Mouse (Mus musculus): ENCODE data around the gene Lcat. TPM values are rescaled to one million over a fixed set of nuclear protein-coding genes. Genes with fewer than 3 reads are reported as not detected.
"Not testable (repeated sequence)": the region's sequence is repeated elsewhere in the genome, so short reads cannot be mapped to it uniquely, and the experiment has no call there.

Gene Lcat
- 1 to 10 TPM; 1.0 to 1.1 TPM for total RNA-seq (2021)

DNA sequence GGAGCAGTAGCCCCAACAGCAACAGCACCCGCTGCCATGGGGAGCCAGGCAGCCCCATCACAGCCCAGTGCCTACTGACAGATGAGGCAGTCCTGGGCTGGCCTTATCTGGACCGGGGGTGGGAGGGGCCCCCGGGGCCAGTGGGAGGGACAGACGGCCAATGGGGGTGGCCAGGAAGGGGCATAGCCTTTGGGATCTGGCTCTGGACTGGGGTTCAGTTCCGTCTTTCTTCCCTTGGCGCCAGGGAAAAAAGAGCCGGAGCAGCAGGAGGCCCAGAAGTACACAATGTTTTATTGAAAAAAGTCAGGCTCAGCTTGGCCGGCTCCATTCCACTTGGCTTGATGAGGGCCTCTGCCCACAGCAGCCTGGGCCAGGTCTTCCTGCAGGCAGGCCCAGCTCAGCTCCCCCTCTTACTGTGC lies at the start of gene Lcat:
TSS of gene Lcat (minus strand) at position 62 of the 419 bp plus-strand sequence.
- peak in 1 of 2 experiments; percentile 5 for DNase-seq
- intact Hi-C loops (cut with DNase I) = no loop called here

GRCm38 (mm10) chr8:105992499-105992898 lies 49.3 kb upstream of the Lcat start:
- DNase-seq = no peak
- intact Hi-C loops (cut with DNase I) = no loop called here

DNA sequence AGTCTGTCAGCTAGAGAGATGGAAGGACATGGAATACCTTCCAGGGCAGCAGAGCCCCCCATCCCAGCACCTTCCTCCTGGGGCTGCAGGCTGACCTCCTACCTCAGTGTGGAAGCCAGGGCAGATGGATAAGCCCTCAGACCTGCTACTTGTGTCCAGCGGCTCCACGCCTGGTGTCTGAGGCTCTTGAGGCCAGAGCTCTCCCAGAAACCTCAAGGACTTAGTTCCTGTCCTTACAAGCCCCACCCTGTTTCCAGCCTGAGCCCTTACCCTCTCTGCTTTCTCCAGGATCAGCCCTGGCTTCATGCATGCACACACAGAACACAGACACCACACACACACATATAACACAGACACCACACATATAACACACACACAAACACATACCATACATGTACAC lies 48.4 kb upstream of the Lcat start:
- intact Hi-C loops (cut with DNase I) = loop anchor here (1.0 to 2.0 kb wide), 3 partner anchors 31 to 123 kb away; no protein-coding TSS in a partner anchor
- no peak for DNase-seq

GRCm38 (mm10) chr8:105990856-105991387 lies 47.7 kb upstream of the Lcat start, which contains the start of gene Dus2:
TSS of gene Dus2 (plus strand) at chr8:105991337.
- DNase-seq = peak; percentile 84 to 85
- intact Hi-C loops (cut with DNase I) = loop anchor here (1.0 to 2.0 kb wide), 3 partner anchors 31 to 124 kb away; no protein-coding TSS in a partner anchor

- intact Hi-C loops (cut with DNase I) = no loop called here
- no peak for DNase-seq
Measured at GRCm38 (mm10) chr8:105988546-105988945, 45.4 kb upstream of the Lcat start.

DNA sequence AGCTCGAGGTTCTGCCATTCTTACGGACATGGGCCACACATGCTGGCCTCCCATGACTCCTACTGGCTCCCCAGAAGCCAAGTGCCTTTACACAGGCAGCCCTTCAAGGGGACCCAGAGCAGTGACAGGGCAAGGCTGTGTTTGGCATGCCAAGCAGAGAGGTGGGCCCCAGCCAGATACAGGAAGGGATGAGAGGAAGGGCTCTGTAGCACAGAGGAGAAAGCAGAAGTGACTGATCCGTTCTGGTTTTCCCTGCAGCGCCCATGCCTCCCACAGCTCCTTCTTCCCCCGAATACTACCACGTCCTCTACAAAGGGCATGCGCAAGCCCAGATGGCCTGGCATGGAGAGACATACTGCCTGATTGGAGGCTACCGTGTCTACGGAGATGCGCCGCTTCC lies 40.2 kb upstream of the Lcat start:
- DNase-seq; intact Hi-C loops (cut with DNase I): not testable (repeated sequence)

DNA sequence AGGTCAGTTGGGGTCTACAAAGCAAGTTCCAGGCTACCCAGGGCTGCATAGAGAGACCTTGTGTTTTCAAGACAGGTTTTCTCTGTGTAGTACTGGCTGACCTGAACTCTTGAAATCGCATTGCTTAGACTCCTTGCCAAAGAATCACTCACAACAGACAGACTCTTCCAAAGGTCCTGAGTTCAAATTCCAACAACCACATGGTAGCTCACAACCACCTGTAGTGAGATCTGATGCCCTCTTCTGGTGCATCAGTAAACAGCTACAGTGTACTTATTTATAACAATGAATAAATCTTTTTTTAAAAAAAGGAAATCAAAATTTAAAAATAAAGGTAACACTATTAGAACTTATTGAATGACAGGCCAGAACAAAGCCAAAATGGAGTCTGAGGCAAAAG lies 38.0 kb upstream of the Lcat start:
- intact Hi-C loops (cut with DNase I) = no loop called here

GRCm38 (mm10) chr8:105979325-105979724 lies 36.1 kb upstream of the Lcat start, which contains the start of gene Dpep3:
TSS of gene Dpep3 (minus strand) at chr8:105979429.
- intact Hi-C loops (cut with DNase I) = no loop called here
- no peak for DNase-seq

More for the DNA sequence above, 38.0 kb upstream of the Lcat start:
- no peak for DNase-seq

DNA sequence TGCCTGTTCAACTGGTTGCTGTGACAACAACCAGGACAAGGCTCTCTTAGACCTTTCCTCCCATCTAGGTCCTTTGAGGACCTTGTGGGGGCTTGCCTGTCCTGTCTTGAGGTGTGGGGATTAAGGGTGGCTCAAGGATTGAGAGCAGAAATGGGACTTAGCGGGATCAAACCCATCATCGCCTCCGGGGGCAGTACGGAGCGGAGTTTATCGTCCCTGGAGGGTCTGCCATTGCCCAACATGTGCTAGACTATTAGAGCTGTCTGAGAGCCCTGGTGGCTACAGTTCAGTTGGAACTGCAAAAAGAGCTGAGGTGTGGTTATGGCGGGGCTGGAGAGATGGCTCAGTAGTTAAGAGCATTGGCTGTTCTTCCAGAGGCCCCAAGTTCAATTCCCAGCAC lies 32.2 kb upstream of the Lcat start:
- no peak for DNase-seq
- intact Hi-C loops (cut with DNase I) = no loop called here

GRCm38 (mm10) chr8:105971019-105971720 lies 28.0 kb upstream of the Lcat start:
- intact Hi-C loops (cut with DNase I) = no loop called here
- no peak for DNase-seq

DNA sequence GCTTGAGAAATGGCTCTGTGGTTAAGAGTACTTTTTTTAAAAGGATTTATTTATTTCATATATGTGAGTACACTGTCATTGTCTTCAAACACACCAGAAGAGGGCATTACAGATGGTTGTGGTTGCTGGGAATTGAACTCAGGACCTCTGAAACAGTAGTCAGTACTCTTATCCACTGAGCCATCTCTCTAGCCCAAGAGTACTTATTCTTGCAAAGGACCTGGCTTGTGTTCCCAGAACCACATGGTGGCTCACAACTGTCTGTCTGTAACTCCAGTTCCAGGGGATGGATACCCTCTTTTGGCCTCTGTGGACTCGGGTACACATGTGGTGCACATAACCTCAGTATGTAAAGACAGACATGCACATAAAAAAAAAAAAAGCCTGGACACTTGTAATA lies 26.2 kb upstream of the Lcat start:
- DNase-seq = no peak
- intact Hi-C loops (cut with DNase I) = no loop called here

- intact Hi-C loops (cut with DNase I) = loop anchor here (2.0 kb wide), 1 partner anchor 66 kb away; the partner anchor contains the start of gene Pskh1
- peak; percentile 20 to 43 for DNase-seq
Measured at GRCm38 (mm10) chr8:105966692-105967311, 23.6 kb upstream of the Lcat start.

GRCm38 (mm10) chr8:105965905-105966341 lies 22.7 kb upstream of the Lcat start, which contains the start of gene Slc12a4:
TSS of gene Slc12a4 (minus strand) at chr8:105966097.
- intact Hi-C loops (cut with DNase I) = loop anchor here (2.0 kb wide), 1 partner anchor 65 kb away; the partner anchor contains the start of gene Pskh1
- DNase-seq = peak; percentile 84 to 87

DNA sequence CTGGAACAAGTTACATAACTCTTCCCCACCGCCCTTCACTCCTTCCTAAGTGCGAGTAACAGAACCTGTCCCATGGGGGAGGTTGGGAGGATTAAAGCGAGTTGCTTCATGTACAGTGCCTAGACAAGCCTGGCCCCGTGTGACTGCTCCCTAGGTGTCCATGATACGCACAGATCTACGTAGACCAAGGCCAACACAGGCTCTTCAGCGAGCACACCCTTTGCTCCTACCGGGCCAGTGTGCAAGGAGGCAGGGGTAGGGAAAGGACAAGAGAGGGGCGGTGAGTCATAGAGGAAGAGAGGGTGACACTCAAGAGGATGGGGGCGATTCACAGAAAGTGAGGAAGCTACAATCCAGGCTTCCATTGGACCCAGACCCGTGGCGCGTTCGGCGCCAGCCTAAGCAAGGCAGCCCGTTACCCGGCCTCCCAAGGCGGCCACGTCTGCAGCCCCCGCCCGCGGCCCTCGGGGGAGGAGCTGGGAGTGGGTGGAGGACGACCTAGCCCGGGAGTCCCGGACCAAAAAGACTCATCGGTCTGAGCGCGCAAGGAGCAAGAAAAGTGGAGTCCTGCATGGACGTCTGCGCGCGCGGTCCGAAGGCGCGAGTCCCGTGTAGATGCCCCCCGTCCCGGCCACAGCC lies 22.2 kb upstream of the Lcat start:
- intact Hi-C loops (cut with DNase I) = no loop called here

DNA sequence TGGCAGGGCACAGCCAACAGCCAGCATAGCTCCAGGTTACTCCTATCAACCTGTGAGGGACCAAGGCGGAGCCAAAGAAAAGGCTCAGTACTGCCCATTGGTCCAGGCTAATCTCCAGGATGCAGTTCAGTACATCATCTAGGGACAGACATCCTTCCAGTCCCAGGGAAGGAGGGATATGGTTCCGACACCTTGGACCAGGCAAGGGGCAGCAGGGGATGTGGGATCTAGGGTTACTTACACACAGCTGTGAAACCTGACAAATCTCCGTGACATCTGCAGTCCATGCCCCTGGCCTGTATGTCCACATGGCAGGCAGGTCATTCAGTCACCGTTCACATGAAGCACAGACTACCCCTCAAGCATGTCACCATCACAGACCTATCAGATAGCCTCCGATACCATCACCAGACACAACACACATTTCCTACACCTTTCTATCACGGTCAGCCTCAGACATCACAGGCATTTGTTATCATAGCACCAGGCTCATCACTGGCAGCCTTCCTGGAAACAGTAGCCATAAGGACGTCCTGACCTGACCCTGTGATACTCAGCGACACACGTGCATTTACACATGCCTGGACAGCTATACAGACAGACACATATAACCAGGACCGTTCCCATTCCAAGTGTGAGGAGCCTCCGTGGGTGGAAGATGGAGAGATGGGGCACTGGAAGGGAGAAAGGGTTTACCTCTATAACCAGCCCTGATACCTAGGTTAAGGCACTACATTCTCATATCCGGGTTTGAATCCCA lies 21.5 kb upstream of the Lcat start:
- intact Hi-C loops (cut with DNase I) = no loop called here
- peak; percentile 24 to 38 for DNase-seq

More for the DNA sequence above, 22.2 kb upstream of the Lcat start:
- peak in 1 of 2 experiments; percentile 64 for DNase-seq

DNA sequence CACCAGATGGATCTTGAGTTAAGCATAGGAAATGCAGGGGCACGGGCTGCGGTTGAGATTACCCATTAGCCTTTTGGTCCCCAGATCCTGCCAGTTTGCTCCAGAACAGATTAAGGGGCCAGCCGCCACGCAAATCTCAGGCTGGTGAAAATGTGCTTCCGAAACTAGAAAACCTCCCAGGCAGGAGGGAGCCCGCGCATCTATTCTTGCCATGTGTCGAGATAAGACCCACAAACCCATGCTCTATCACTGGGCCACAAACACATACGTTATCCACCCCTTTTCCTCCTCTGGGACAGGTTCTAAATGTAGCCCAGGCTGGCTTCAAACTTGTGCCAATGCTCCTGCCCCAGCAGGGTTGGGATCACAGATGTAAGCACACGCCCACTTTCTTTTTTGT lies 18.4 kb upstream of the Lcat start:
- DNase-seq = no peak
- intact Hi-C loops (cut with DNase I) = no loop called here

GRCm38 (mm10) chr8:105961101-105961500 lies 17.9 kb upstream of the Lcat start:
- intact Hi-C loops (cut with DNase I) = no loop called here
- DNase-seq = no peak

DNA sequence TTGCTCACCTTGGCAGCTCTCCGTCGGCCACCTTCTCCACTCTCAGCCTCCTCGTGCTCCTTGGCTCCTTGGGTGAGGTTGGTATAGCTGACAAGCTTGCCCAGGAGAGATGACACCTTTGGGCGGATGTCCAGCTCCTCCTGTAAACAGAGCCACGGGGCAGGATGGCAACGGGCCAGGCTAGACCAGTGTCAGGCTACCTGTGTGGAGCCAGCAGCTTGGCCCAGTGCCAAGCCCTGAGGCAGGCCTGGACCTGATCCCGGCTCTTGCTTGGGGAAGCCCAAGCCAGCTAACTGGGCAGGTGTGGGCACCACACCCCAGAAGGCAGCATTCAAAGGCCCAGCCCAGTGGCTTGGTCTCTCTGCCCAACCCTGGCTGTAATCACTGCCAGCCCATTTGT lies 16.2 kb upstream of the Lcat start:
- peak; percentile 30 to 47 for DNase-seq
- intact Hi-C loops (cut with DNase I) = no loop called here

DNA sequence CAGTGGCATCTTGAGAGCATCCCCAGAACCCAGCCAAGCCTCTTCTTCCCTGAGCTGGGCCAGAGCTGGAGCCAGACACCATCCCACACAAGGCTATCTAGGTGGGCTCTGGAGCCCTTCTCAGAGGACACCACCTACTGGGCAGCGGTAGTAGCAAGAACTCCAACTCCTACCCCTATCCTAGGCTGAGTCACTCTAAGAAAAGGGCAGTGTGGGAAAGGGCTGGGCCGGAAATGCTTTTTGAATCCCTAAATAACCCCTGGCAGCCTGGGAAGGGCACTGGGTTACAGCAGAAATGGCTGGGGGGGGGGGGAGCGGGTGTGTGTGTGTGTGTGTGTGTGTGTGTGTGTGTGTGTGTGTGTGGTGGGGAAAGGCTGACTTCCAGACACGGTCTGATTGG lies 14.6 kb upstream of the Lcat start:
- intact Hi-C loops (cut with DNase I) = loop anchor here (2.0 kb wide), 1 partner anchor 17 kb away; no protein-coding TSS in a partner anchor
- peak; percentile 43 to 49 for DNase-seq

- DNase-seq = no peak
- intact Hi-C loops (cut with DNase I) = loop anchor here (2.0 kb wide), 1 partner anchor 16 kb away; no protein-coding TSS in a partner anchor
Measured at GRCm38 (mm10) chr8:105956556-105956955, 13.4 kb upstream of the Lcat start.

Data from heart, postnatal 36 days (tissue).